Mouse (Mus musculus): ENCODE measurements around the gene Tmc4.

The Tmc4 gene

DNA sequence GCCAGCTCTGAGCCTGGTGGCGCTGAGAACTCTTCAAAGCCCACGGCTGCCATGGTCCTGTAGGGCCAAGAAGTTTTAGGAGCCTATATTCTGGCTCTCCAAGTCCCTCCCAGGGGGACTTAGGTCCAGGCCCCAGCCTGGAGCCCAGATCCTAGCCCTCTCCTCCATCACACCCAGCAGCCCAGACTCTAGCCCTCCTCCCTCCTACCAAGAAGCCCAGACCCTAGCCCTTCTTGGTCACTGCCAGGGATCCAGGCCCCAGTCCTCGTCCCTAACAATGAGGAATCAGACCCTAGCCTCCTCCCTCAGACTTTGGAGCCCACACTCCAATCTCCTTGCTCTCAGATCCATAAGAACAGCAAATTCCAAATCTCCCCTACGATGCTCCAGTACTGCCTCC, 48.3 kb downstream of the Tmc4 start:
- POLR2A ChIA-PET, result interaction anchor here (1.1 to 30.5 kb wide), 23 partner anchors 8 to 873 kb away, joined by 3 to 772 read pairs (median 11); partner anchors contain the start of genes Cnot3 (in 3 of the 4), Mboat7 (in 3 of the 4), Ndufa3 (in 3 of the 4) and Tsen34 (in 3 of the 4)
- CTCF ChIA-PET, result no interaction called here

GRCm38 (mm10) chr7:3617242-3617995, 59.9 kb downstream of the Tmc4 start, which contains the start of gene Ndufa3:
Gene Ndufa3, plus strand, starts transcription at chr7:3617373.
- POLR2A ChIA-PET, result interaction anchor here (0.6 to 5.2 kb wide), 73 partner anchors 9 to 1195 kb away, joined by 3 to 75 read pairs (median 4); partner anchors contain the start of genes Cnot3 (in 4 of the 4), Prpf31 (in 4 of the 4), Tfpt (in 4 of the 4) and Mboat7 (in 3 of the 4)
- CTCF ChIA-PET, result interaction anchor here (0.6 to 2.3 kb wide), 34 partner anchors 9 to 906 kb away, joined by 3 to 25 read pairs (median 4); partner anchors contain the start of genes Mboat7 (in 3 of the 4), Cnot3 (in 2 of the 4), Prpf31 (in 2 of the 4) and Tfpt (in 2 of the 4)

DNA sequence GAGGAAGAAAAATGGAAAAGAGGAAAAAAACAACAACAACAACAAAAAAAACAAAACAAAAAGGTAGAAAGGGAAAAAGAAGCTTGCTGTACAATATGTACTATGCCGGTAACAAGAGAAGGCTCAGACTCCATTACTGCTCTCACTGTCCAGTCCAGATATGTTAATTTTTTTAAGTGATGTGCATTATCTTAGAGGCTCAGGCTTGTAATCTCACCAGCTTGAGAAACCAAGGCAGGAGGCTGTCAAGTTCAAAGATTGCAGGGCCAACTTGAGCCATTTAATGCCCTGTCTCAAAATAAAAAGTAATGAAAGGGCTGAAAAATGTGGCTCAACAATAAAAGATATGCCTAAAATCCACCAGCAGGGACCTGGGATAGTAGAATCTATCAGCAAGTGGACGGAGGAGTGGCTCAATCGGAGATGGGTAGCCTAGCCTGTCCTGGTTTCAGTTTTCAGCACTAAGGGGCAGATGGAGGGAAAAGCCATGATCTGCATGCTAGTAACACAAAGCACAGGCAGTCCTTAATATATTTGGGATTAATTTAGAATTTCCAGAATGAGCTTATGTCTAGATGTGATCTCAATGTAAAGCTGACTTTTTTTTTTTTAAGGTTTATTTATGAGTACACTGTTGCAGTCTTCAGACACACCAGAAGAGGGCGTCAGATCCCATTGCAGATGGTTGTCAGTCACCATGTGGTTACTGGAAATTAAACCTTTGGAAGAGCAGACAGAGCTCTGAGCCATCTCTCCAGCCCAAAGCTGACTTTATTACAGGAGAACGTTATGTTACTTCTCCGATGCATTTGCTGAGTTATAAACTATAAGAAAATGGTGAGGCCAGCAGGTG, 60.7 kb downstream of the Tmc4 start:
- ChIA-PET POLR2A (interaction anchor here (0.6 to 5.2 kb wide), 70 partner anchors 9 to 1196 kb away, joined by 3 to 75 read pairs (median 4); partner anchors contain the start of genes Cnot3 (in 4 of the 4), Prpf31 (in 4 of the 4), Tfpt (in 4 of the 4) and Mboat7 (in 3 of the 4)), CTCF (interaction anchor here (0.5 to 2.3 kb wide), 37 partner anchors 9 to 907 kb away, joined by 3 to 25 read pairs (median 4); partner anchors contain the start of genes Mboat7 (in 3 of the 4), Cnot3 (in 2 of the 4), Prpf31 (in 2 of the 4) and Tfpt (in 2 of the 4))

DNA sequence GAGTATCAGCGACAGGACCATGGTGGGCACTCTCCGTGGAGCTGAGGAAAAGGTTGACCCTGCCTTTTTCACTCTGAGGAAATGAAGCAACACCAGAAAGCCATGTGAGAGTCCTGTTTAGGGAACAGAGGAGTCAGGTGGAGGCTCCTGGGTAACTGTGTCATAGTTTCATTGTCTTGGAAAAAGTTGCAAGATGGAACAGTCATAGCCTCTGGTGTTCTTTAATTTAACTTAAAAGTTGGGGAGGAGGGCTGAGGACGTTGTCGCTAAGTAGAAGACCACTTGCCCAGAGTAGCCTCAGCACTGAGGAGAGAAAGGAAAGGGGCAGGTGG, 61.3 kb downstream of the Tmc4 start, which contains the start of gene Oscar:
Gene Oscar, minus strand, starts transcription at position 101 of the 332 bp plus-strand sequence.
- CTCF ChIA-PET, result interaction anchor here in 3 of 4 experiments (1.0 to 2.3 kb wide), 6 partner anchors 9 to 811 kb away, joined by 4 to 17 read pairs (median 7); partner anchors contain the start of genes Cnot3 (in 1 of the 3), Mboat7 (in 1 of the 3), Prpf31 (in 1 of the 3) and Tfpt (in 1 of the 3)
- POLR2A ChIA-PET, result interaction anchor here in 2 of 4 experiments (0.6 to 5.2 kb wide), 17 partner anchors 8 to 508 kb away, joined by 3 to 75 read pairs (median 13); partner anchors contain the start of genes Cnot3 (in 2 of the 2), Mboat7 (in 2 of the 2), Tsen34 (in 2 of the 2) and Leng1 (in 1 of the 2)
